Mouse (Mus musculus): ENCODE results near the gene Cmtm8. TPM values are rescaled to one million over a fixed set of nuclear protein-coding genes. Genes with fewer than 3 reads are reported as not detected.

Cmtm8 gene
- total and polyA plus RNA-seq, 3 experiments = 1.9 to 7.9 TPM; not detected in 1

- Histone ChIP-seq H3K9me3 (replicated peaks; ENCODE audit: insufficient read depth, low read length) (no peaks in the 10 kb centered on the region), H3K36me3 (ENCODE audit: control insufficient read depth in 1 of 2, insufficient read depth in 2 of 2, low read length in 2 of 2) (peaks cover 0 to 38% of the 10 kb centered on the region in 2 experiments; a peak in 2 of 4 replicates), H3K27ac (ENCODE audit: control insufficient read depth, low read depth, low read length) (peak overlapping the region; percentile 93), H3K79me2 (ENCODE audit: control insufficient read depth, insufficient read depth, low read length, poor library complexity) (peaks cover 18% of the 10 kb centered on the region), H3K9ac (ENCODE audit: control insufficient read depth, low read depth, low read length, poor library complexity, severe bottlenecking) (peak overlapping the region; percentile 74), H3K4me1 (ENCODE audit: control insufficient read depth in 1 of 2, insufficient read depth in 2 of 2, low read length in 2 of 2) (peaks cover 17 to 45% of the 10 kb centered on the region in 2 experiments), H3K27me3 (ENCODE audit: control insufficient read depth in 1 of 2, insufficient read depth in 2 of 2, low read length in 2 of 2) (no peaks in the 10 kb centered on the region), H3K4me3 (ENCODE audit: control insufficient read depth in 1 of 2, insufficient read depth in 1 of 2, low read depth in 2 of 2, low read length in 2 of 2) (peak overlapping the region; percentile 53 to 56)
- peak; percentile 84 for DNase-seq (ENCODE audit: low read depth, low spot score)
- TF ChIP-seq ZC3H11A (IDR thresholded peaks at IDR 0.05; ENCODE audit: low read depth, low read length) (no peak), TBP (IDR thresholded peaks at IDR 0.05; ENCODE audit: low read depth, low read length) (peak; percentile 83), CHD2 (IDR thresholded peaks at IDR 0.05; ENCODE audit: low read length) (peak; percentile 79), E2F4 (IDR thresholded peaks at IDR 0.05; ENCODE audit: borderline replicate concordance, low read depth, low read length) (no peak), TAL1 (IDR thresholded peaks at IDR 0.05; ENCODE audit: low read length) (no peak), ZKSCAN1 (IDR thresholded peaks at IDR 0.05; ENCODE audit: low read depth, low read length) (no peak), MXI1 (IDR thresholded peaks at IDR 0.05; ENCODE audit: low read depth, low read length) (peak; percentile 66; the same call in 1 of the 2 replicates), POLR2AphosphoS5 (IDR thresholded peaks at IDR 0.05; ENCODE audit: borderline replicate concordance, low read depth, low read length) (no peak), JUND (IDR thresholded peaks at IDR 0.05; ENCODE audit: low read depth, low read length) (no peak), USF1 (IDR thresholded peaks at IDR 0.05; ENCODE audit: low read depth, low read length) (no peak), RAD21 (IDR thresholded peaks at IDR 0.05; ENCODE audit: low read depth, low read length) (no peak), TCF12 (IDR thresholded peaks at IDR 0.05; ENCODE audit: low read depth, low read length) (peak; percentile 51), NRF1 (IDR thresholded peaks at IDR 0.05; ENCODE audit: insufficient read depth, low read depth, low read length, poor library complexity, severe bottlenecking) (no peak), CTCF (IDR thresholded peaks at IDR 0.05 in 2 of 3, conservative IDR thresholded peaks at IDR 0.05 in 1 of 3; ENCODE audit: control insufficient read depth in 1 of 3, insufficient read depth in 1 of 3, low read depth in 2 of 3, low read length in 3 of 3, poor library complexity in 1 of 3, severe bottlenecking in 1 of 3) (no peak), MAZ (IDR thresholded peaks at IDR 0.05; ENCODE audit: low read depth, low read length) (0 out of 2 replicates have a peak, but pooled peaks have one; percentile 22), POLR2A (IDR thresholded peaks at IDR 0.05; ENCODE audit: control insufficient read depth in 1 of 2, insufficient read depth in 1 of 2, low read depth in 1 of 2, low read length in 2 of 2, poor library complexity in 1 of 2) (peak in 1 of 2 experiments; percentile 69; a peak in 2 of 4 replicates), MAX (IDR thresholded peaks at IDR 0.05; ENCODE audit: low read length) (peak; percentile 47; the same call in 1 of the 2 replicates), MYC (IDR thresholded peaks at IDR 0.05; ENCODE audit: low read depth, low read length) (peak; percentile 75; the same call in 1 of the 2 replicates), ZMIZ1 (IDR thresholded peaks at IDR 0.05; ENCODE audit: low read depth, low read length) (no peak), MAFK (IDR thresholded peaks at IDR 0.05; ENCODE audit: borderline replicate concordance, low read depth, low read length) (no peak), CHD1 (IDR thresholded peaks at IDR 0.05; ENCODE audit: low read depth, low read length) (no peak; the same call in 1 of the 2 replicates), KAT2A (conservative IDR thresholded peaks at IDR 0.05; ENCODE audit: low read depth, low read length) (no peak), ETS1 (IDR thresholded peaks at IDR 0.05; ENCODE audit: low read depth, low read length) (0 out of 2 replicates have a peak, but pooled peaks have one; percentile 29), POLR2AphosphoS2 (IDR thresholded peaks at IDR 0.05; ENCODE audit: low read length) (no peak; the same call in 1 of the 2 replicates), MEF2A (IDR thresholded peaks at IDR 0.05; ENCODE audit: extremely low read depth, insufficient replicate concordance, low read depth, low read length, poor library complexity, severe bottlenecking) (no peak), BHLHE40 (IDR thresholded peaks at IDR 0.05; ENCODE audit: borderline replicate concordance, low read depth, low read length) (0 out of 2 replicates have a peak, but pooled peaks have one; percentile 44), ELF1 (IDR thresholded peaks at IDR 0.05; ENCODE audit: low read depth, low read length) (peak; percentile 64), MYB (IDR thresholded peaks at IDR 0.05; ENCODE audit: low read depth, low read length) (0 out of 2 replicates have a peak, but pooled peaks have one; percentile 45), NELFE (IDR thresholded peaks at IDR 0.05; ENCODE audit: low read depth, low read length) (peak; percentile 66), GATA1 (IDR thresholded peaks at IDR 0.05; ENCODE audit: low read depth, low read length) (no peak), EP300 (IDR thresholded peaks at IDR 0.05; ENCODE audit: low read depth in 1 of 2, low read length in 2 of 2) (peak; percentile 31 to 62; a peak in 3 of 4 replicates), USF2 (IDR thresholded peaks at IDR 0.05; ENCODE audit: borderline replicate concordance in 1 of 2, insufficient read depth in 1 of 2, low read depth in 1 of 2, low read length in 2 of 2) (no peak), GABPA (IDR thresholded peaks at IDR 0.05; ENCODE audit: low read depth, low read length) (no peak), SMC3 (IDR thresholded peaks at IDR 0.05; ENCODE audit: low read depth, low read length) (no peak), UBTF (IDR thresholded peaks at IDR 0.05; ENCODE audit: borderline replicate concordance, insufficient read depth, low read depth, low read length) (no peak)
Measured at GRCm38 (mm10) chr9:114785432-114786125, 58.4 kb downstream of the Cmtm8 start.
